Mouse (Mus musculus): ENCODE results near the gene Clk1.

Gene Clk1

DNA sequence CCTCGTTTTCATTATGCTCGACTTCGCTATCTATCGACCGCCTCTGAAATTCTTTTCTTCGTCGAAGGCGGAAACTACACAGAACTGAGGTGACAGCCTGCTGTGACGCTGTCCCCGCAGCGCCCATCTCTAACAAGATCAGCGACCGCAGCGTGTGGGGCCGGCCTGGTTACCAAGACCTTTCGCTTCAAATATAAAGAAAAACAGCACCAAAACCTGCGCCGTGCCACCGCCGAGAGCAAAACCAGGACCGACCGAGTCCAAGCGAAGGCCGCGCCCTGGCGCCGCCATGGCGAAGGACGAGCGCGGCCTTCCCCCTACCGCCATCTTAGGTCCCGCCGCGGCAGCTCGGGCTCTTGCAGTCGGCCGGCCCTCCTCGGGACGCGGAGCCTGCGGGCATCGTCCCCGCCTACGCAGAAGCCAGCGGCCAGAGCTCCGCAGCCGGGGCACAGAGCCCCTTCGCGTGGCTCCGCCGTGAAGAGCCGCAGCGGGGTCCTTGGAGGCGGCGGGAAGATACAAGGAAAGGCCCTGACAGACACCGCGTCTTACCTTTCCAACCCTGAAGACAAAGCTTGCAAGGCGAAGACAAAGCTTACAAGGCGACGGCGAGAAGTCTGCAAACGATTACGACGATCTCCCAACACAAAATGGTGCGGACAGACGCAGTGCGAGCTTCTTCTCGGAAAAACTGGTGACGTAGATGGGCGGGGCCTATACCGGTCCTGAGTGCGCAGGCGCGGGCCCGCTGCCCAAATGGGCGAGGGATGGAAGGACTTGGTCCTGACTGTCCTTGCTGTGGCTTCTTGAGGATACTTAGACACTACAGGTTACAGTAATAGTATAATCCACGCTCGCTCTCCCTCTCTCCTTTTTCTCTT, at the start of gene Clk1:
TSS of gene Clk1 (minus strand) at position 696 of the 878 bp plus-strand sequence.
- DNase-seq (ENCODE audit: low read depth, low spot score) = peak; percentile 85

DNA sequence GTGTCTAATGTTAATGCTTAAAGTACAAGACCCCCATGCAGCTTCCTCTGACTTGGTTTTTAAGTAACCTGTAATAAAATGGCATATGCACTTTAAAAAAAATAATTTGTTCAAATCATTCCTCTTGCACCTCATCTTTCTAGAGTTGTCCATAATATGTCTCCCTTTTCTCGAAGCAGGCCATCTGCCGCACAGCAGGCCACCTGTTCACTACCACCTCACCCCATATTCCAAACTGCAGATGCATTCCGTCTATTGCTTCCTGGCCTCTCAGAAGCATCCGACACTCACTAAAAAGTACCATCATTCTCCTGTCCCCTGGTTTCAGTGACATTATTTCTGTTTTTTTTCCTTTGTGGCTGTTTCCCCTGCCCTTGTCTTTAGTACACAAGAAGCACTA, 41.7 kb upstream of the Clk1 start:
- DNase-seq (ENCODE audit: low read depth, low spot score) = no peak

DNA sequence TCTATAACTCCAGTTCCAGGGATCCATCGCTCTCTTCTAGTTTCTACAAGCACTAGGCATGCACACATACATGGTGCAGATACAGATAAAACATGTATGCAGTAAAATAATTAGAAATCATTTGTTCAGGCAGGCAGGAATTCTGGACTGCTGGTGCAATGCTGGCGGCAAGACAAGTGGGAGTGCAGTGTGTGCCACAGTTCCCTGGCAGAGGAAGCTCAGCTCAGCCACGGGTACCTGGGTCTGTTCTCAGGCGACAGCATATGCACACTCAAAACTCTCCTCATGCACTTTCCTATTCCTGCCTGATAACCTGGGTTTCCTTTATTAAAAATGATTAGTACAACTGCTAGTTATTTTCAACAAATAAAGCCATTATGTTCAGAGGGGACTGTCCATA, 41.2 kb upstream of the Clk1 start:
- DNase-seq (ENCODE audit: low read depth, low spot score) = no peak

DNA sequence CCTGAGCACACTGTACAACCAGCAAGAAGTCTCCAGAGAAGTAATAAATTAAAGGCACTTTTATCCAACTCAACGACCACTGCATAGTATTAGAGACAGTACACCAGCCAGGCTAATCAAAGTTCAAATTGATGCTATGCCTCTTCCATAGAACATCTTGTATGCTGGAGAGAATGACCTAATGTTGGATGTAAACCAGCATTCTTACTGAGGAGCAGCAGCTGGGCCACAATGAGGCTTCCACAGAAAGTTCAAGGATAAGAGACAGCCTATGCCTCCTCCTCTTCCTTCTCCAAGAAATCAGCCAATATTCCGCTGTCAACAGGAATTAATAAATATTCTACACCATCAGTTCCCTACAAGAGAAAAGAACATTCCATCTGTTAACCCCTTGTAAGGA, 40.1 kb upstream of the Clk1 start:
- no peak for DNase-seq (ENCODE audit: low read depth, low spot score)

DNA sequence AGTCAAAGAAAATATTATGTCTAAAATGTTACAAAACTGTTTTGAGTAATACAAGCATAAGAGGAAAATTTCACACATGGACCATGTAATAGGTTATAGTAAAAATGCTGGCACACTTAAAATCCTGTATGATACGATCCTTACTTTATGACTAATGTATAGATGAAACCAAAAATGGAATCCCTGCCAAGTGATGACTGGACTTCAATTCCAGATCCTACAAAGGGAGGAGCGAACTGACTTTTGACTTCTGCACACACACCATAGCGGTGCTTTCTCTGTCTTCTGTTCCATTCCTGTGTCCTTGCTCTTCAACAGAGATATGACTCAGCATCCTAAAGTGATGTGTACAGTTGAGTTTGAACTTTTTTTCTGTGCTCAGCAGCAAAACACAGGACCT, 36.7 kb upstream of the Clk1 start:
- no peak for DNase-seq (ENCODE audit: low read depth, low spot score)

DNA sequence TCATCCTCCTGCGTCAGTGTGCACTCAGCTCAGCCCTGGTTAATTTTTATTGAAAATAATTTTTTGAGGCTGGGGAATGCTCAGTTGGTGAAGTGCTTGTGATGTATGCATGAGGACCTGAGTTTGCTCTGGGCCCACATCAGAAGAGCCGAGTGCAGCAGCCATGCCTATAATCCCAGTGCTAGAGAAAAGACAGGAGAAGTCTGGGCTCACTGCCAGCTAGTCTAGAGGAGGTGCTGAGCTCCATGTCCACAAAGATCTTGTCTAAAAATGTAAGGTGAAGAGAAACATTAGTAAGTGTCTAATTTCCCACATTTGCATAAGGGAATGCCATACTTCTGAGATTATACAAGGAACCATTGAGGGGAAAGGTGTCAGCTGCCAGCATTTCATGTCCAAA, 35.0 kb upstream of the Clk1 start:
- no peak for DNase-seq (ENCODE audit: low read depth, low spot score)

DNA sequence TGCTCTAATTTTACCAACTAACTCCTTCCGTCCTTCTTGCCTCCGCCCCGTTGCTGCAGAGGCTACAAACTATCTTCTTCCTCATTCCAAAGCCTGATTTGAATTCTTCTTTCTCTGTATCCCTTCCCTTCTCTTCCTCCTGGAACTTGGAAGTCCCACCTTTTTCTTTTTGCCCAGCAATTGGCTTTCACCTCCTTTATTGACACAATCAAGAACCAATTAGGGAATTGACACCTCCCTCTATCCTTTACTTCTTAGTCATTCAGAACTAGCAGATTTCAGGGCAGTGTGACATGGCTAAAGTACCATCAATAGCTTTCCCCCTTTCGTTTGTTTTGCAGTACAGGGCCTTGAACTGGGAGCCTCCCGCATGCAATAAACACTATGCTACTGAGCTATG, 34.3 kb upstream of the Clk1 start:
- no peak for DNase-seq (ENCODE audit: low read depth, low spot score)

DNA sequence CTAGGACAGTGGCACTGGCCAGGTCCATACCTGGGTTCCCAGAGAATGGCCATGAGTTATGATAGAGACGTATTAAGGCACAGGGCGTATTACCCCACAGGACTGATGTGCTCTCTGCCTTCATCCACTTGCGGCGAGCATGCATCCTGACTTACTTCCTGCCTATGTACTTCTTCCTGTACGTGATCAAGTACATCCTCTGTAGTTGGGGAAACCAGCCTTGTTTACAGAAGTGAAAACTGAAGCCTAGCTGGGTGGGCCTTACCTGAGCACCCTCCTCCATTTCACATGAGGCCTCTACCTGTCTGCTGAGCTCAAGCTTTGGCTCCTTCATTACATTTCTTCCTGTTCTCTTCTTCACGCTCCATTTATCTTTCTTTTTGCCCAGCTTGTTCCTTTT, 30.4 kb upstream of the Clk1 start:
- no peak for DNase-seq (ENCODE audit: low read depth, low spot score)

DNA sequence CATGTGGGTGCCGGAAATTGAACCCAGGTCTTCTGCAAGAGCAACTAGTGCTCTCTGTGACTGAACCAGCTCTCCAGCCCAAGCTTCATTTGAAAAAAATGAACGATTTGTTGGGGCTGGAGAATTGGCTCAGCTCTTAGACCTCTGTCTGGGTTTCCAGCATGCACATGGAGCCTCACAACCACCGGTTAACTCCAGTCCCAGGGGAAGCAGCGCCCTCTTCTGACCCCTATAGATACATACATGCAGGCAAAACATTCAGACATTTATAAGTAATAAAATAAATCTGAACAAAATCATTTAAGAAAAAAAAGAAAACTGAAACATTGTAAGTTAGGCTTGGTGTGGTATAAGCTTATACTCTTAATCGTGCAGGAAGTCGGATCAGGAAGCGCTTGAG, 24.5 kb upstream of the Clk1 start:
- DNase-seq (ENCODE audit: low read depth, low spot score) = no peak

DNA sequence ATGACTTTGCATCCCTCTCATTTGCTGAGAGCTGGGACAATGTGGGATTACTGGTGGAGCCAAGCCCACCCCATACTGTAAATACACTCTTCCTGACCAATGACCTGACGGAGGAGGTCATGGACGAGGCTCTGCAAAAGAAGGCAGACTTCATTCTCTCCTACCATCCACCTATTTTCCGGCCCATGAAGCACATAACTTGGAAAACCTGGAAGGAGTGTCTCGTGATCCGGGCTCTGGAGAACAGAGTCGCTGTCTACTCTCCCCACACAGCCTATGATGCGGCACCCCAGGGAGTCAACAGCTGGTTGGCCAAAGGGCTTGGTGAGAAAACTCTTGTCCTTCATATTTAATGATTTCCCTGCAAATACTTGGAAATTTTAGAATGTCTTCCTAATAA, 23.9 kb upstream of the Clk1 start:
- no peak for DNase-seq (ENCODE audit: low read depth, low spot score)

DNA sequence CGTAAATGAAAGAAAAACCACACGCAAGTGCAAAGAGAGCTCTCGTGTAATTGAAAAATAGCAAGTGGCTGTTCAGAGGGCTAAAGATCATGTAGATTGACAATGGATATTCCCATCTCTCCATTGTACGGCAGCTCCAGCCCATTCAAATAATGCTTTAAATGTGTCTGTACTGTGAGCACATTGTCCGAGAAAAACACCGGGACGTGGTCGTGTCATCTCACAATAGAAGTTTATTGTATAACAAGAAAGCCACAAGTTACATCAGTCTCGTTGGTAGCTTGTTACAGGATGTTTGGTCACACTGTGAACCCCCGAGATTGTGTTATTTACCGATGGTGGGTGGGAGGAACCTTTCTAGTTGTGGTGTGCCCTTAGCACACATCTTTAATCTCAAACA, 22.0 kb upstream of the Clk1 start:
- DNase-seq (ENCODE audit: low read depth, low spot score) = no peak

DNA sequence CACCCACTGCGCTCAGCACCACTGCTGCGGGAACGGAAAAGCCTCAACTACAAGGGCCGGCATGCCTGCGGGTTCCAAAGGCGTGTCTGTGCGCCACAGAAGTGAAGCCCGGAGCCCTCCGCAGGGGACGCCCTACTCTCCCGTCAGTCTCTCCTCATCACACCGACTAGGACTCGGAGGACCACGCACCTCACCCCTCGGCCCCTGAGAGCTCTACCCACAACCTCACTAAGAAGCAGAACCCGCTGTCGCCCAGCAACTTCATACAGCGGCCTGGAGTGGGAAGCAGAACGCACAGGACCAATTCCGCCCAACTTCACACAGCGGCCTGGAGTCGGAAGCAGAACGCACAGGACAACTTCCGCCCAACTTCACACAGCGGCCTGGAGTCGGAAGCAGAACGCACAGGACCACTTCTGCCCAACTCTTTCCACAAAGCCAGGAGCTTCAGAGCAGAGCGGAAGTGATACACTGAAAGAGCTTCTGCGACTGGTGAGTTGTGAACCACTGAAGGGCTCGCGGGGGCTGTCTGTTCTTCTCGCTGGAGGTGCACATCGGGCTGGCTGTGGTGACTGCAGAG, 21.4 kb upstream of the Clk1 start, which contains the start of the genes Nif3l1 and Ppil3:
TSS of gene Nif3l1 (plus strand) at position 9 of the 580 bp plus-strand sequence.
TSS of gene Ppil3 (minus strand) at position 344 of the 580 bp plus-strand sequence.
- peak; percentile 72 for DNase-seq (ENCODE audit: low read depth, low spot score)

DNA sequence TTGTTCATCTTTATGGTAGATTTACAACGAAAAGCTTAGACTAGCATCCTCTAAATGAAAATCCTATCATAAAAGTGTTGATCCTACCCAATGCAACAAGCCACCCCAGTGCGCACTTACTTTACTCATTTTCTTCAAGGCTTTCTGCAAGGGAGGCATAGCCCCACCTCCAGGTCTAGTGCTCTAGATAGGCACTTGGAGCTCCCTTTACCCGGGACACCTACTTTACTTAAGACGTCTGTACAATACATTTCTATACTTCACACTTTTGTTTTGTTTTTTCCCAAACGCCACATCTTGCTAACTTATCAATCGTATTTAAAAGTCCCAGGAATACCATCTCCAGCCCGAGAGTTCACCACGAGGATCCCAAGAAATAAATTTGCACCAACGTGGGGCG, 20.8 kb upstream of the Clk1 start:
- DNase-seq (ENCODE audit: low read depth, low spot score) = no peak

DNA sequence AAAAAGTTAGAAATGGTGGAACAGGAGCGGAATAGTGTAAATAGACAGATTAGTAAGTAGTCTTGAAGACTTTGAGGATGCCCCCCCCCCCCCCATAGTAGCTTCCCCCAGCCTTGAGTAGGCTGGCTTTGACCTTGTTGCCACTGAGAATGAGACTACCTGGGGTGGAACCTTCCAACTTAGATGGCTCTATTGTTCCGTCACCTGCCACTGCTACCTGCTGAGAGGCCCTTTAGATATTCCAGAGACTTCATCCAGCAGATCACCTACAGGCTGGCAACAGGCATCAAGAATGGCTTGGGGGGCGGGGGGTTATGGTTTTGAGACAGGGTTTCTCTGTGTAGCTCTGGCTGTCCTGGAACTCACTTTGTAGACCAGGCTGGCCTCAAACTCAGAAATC, 685 bp upstream of the Clk1 start:
- no peak for DNase-seq (ENCODE audit: low read depth, low spot score)

DNA sequence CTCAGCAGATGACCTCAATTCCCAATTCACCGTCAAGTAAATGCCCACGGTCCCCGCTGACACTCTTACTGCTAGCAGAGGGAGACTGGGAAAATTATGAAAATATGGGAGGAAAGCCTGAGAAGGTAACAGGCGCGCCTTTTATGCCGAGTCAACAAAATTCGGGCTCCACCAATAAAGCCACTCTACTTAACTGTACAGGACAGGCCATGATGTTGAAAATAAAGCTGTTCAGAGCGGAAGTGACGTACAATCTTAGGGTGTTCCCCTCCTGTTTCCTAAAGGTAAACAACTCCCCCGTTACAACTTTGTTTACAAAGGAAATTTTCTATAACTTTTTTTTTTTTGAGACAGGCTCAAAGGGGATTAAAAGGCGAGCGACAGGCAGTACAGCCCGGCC, 987 bp downstream of the Clk1 start:
- peak; percentile 56 for DNase-seq (ENCODE audit: low read depth, low spot score)

DNA sequence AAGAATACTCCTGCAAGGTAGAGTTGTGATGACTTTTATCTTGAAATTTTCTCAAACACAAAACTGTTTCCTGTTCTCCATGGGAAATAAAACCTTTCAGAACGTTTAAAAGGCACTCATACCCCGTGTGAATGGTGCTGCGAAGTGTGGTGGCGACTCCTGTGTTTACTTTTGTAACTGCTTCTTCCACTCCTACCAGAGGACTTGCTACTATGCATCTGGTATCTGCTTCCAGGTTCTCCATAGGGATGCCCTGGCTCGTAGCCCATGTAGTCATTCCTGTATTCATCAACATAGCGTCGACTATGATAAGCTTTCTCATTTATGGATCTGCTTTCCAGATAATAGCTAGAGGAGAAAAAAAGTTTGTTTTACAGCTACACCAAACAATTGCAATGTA, 2.9 kb downstream of the Clk1 start:
- DNase-seq (ENCODE audit: low read depth, low spot score) = no peak

DNA sequence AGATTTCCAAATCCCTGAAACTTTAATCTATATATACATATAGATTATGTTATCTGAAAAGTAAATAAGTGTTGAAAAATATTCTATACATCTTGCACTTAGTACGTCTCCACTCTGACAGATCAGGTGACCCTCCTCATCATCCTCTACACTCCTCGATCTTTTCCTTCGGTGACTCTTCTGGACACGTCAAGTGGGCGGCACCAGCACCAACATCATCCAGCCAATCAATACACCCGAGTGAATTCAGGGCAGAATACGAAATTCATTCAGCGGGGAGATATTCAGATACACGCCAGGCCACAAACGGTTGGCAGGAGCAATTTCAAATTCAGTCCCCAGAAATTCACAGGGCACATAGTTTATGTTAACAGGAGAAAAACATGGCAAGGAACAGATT, 3.8 kb downstream of the Clk1 start:
- no peak for DNase-seq (ENCODE audit: low read depth, low spot score)

DNA sequence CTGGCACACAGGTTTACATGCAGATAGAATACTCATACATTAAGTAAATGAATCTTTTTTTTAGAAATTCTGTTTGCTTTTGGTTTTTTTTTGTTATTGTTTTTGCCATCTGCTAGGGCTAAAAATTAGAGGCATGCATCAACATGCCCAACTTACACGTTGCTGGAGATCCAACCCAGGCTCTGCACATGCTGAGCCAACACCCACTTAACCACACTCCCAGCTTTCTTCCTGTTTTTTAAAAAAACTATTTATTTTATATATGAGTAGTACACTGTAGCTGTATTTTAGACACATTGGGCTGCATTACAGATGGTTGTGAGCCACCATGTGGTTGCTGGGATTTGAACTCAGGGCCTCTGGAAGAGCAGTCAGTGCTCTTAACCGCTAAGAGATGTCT, 7.8 kb downstream of the Clk1 start:
- DNase-seq (ENCODE audit: low read depth, low spot score) = no peak

DNA sequence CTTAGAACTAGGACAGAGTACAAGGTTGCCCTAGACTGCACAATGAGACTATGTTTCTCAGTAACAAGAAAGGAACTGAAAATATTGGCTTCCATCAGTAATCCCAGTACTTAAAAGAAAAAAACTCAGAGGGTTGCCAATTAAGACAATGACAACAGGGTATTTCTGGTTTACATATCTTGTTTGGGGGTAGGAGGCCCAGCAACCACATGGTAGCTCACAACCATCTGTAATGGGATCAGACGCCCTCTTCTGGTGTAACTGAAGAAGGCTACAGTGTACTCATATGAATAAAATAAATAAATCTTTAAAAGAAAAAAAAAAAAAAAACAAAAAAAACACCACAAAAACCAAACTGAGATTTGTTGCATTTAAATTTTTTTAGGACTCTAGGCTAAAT, 8.4 kb downstream of the Clk1 start:
- DNase-seq (ENCODE audit: low read depth, low spot score) = no peak

DNA sequence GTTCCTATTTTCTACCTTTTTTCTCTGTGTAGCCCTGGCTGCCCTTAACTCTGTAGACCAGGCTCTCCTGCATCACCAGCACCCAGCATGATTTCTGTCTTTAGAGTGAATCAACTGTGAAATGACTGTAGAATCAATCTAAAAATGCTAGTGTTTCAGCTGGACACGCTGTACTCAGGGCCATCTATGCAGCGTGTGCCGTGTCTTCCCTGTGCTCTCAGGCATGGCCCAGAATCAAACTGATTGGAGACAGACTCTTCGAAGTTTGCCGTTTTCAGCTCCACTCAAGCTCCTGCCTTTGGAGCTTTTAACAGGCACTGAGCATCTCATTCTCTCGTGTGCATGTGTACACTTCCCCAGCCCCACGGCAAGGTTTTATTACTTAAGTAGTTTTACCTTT, 13.1 kb downstream of the Clk1 start:
- no peak for DNase-seq (ENCODE audit: low read depth, low spot score)

DNA sequence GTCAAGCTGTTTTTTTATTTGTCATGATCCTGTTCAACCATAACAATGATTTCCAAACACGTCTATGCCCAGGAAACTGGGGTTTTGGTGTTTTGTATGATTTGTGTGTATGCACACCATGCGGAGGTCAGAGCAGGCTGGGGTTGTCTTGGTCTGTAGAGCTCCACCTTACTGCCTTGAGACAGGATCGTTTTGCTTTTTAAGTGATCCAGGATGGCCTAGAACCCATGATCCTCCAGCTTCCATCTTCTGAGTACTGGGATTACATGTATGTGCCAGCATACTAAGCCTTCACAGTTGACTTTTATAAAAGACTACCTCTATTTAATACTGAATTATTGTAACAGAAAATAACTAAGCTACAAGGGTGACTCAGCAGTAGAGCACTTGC, 13.7 kb downstream of the Clk1 start:
- DNase-seq (ENCODE audit: low read depth, low spot score) = no peak

DNA sequence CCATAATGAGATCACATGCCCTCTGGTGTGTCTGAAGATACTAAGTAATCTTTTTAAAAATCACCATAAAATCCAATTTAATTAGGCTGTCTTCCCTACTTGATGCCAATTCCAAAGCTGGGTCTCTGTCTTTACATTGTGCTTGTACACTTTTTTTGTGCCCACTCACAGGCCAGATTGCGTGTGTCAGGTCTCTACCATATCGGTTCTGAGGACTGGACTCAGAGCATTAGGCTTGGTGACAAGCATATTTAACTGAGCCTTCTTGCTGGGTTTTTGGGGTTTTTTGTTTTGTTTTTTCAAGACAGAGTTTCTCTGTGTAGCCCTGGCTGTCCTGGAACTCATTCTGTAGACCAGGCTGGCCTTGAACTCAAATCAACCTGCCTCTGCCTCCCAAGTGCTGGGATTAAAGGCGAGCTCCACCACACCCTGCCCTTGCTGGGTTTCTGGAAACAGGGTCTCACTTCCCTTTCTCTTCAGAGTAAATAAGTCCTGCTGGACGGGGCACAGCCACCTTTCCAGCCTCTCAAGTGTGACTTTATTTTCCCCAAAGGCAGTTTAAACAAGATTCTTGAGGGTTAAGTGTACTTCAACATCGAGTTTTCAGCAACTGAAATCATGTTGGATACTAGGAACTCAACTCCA, 14.2 kb downstream of the Clk1 start:
- DNase-seq (ENCODE audit: low read depth, low spot score) = no peak

DNA sequence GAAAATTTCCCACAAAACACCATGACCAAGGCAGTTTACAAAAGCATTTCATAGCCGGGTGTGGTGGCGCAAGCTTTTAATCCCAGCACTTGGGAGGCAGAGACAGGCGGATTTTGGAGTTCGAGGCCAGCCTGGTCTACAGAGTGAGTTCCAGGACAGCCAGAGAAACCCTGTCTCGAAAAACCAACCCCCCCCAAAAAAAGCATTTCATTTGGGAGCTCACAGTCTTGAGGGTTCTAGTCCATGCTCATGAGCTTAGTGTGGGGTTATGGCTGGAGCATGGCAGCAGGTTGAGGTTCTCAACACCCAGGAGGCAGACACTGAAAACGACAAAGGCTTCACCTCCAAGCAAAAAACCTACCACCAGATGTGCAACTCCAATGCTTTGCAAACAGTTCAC, 15.7 kb downstream of the Clk1 start:
- no peak for DNase-seq (ENCODE audit: low read depth, low spot score)
